Mouse (Mus musculus) hindbrain, embryonic 10.5 days (tissue): ENCODE measurements around the gene Nkain2. TPM values are rescaled to one million over a fixed set of nuclear protein-coding genes. Genes with fewer than 3 reads are reported as not detected.
"Not testable (repeated sequence)": the region's sequence is repeated elsewhere in the genome, so short reads cannot be mapped to it uniquely, and the experiment has no call there.

Experiments used
- DNase-seq: peaks from one replicate; pipeline ENCODE4 v3.0.0-alpha.2; 2017; ENCODE audit warnings: low spot score
- H3K27ac ChIP-seq: fragments of 300-500 bp; sonication (generic); 2 replicates; pipeline ENCODE4 v1.5.1; 2016; ENCODE audit warnings: mild to moderate bottlenecking, moderate library complexity
- H3K27me3 ChIP-seq: fragments of 300-500 bp; sonication (generic); 2 replicates; pipeline ENCODE4 v1.6.1; 2016; ENCODE audit warnings: mild to moderate bottlenecking; ENCODE audit not compliant: poor library complexity, insufficient read depth, severe bottlenecking
- H3K36me3 ChIP-seq: fragments of 300-500 bp; sonication (generic); 2 replicates; pipeline ENCODE4 v1.6.1; 2016; ENCODE audit warnings: mild to moderate bottlenecking, moderate library complexity
- H3K4me1 ChIP-seq: fragments of 300-500 bp; sonication (generic); replicated peaks from 2 replicates; pipeline ENCODE4 v1.6.1; 2016; ENCODE audit warnings: mild to moderate bottlenecking
- H3K4me3 ChIP-seq: fragments of 300-500 bp; sonication (generic); 2 replicates; pipeline ENCODE4 v1.5.1; 2016; ENCODE audit warnings: mild to moderate bottlenecking, moderate library complexity
- H3K9me3 ChIP-seq: fragments of 300-500 bp; sonication (generic); 2 replicates; pipeline ENCODE4 v1.6.1; 2016; ENCODE audit warnings: mild to moderate bottlenecking, moderate library complexity
- WGBS: fragments of 180-500 bp; shearing (Covaris S2); methylation state at CpG from one replicate; pipeline ENCODE4 v1.1.7; 2016; 5-methylcytosine and 5-hydroxymethylcytosine counted together
- polyA plus RNA-seq: library from polyadenylated mRNA; unstranded; fragments of >200 nt; fragmentation: Nextera tagmentation; extraction: Ambion mirVana; gene quantifications from 2 replicates; pipeline ENCODE4 v1.2.1, GENCODE M21; 2016

Gene Nkain2
- polyA plus RNA-seq, 1 experiment from 2014 or later, result 0.65 TPM

DNA sequence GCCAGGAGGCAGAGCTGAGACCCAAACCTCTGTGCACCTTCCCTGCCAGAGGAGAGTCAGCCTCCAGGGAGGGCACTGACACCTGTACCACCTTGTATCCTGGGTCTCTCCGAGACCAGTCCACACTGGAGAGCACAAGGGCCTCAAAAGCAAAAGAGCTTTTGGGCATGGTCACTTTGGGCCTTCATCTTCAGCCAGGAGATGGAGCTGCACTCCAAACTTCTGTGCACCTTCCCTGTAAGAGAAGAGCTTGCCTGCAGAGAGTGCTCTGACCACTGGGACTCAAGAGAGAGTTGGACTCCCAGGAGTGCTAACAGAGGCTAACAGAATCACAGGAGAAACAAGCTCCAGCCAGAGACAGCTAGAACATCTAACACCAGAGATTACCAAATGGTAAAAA lies 183.7 kb downstream of the Nkain2 start:
- H3K4me3 ChIP-seq, H3K27me3 ChIP-seq, H3K27ac ChIP-seq, H3K4me1 ChIP-seq, H3K36me3 ChIP-seq, DNase-seq, H3K9me3 ChIP-seq: not testable (repeated sequence)
- 88% methylated on average over 1 of the region's 1 CpGs for WGBS

DNA sequence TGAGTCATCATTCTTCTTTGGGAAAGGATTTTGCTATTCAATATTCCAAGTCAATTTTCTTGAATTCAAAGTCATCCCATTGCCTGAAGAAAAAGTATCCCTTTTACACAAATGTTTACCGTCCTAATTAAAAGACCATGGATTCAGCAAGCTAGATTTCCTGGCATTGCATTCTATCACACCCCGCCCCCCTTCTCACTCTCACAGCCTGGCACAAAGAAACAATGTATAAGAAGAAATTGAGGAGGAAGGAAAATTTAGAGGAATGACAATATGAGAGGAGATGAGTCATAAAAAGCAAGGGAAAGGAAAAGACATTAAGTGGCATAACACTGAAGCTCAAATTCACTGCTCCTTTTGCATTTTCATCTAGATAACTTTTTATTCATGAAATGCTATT lies 193.6 kb downstream of the Nkain2 start:
- Histone ChIP-seq H3K9me3 (no peaks in the 10 kb centered on the region), H3K27me3 (no peaks in the 10 kb centered on the region), H3K4me1 (no peaks in the 10 kb centered on the region), H3K36me3 (no peaks in the 10 kb centered on the region), H3K27ac (no peak overlapping the region), H3K4me3 (no peak overlapping the region)
- WGBS, result 89% methylated on average over 2 of the region's 2 CpGs
- no peak for DNase-seq

DNA sequence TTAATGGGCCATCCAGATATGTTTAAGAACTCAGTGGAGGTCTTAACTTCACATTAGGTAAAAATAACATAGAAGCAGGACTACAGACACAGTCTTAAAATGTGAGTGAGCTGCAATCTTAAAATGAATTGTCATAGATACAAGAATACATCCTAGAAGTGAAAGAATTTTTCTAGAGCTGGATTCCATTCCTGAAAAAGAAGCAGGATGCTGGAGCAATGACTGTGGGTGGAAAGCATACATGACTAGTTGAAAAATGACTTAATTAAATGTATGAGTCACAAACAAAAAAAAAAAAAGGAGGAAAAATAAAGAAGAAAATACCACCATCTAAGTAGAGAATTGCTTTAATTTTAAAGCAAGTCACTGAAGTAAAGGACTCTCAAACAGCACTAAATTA lies 205.7 kb downstream of the Nkain2 start:
- Histone ChIP-seq H3K36me3 (no peaks in the 10 kb centered on the region), H3K27ac (no peak overlapping the region)

DNA sequence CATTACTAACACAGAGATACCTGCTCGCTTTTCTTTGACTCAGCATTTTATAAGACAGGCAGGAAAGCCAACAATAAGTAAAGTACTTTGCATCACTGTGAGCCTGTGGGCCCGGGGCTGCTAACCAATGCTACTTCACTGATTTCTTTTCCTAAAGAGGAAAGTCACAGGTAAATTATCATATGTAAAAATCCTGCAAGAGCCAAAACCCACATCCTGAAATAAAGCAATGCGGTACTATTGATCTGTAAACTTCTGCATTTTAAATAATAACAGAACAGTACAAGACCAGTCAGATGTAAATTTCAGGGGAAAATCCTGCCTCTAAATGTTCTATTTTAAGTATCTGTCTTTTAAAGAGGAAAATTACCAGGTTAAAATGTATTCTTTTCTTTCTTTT lies 250.0 kb downstream of the Nkain2 start:
- no peak overlapping the region for H3K27ac ChIP-seq
- H3K36me3 ChIP-seq, result no peaks in the 10 kb centered on the region
- no peak for DNase-seq
- no peaks in the 10 kb centered on the region for H3K27me3 ChIP-seq
- H3K9me3 ChIP-seq, result no peaks in the 10 kb centered on the region
- no peaks in the 10 kb centered on the region for H3K4me1 ChIP-seq
- 67% methylated on average over 3 of the region's 3 CpGs for whole genome bisulfite sequencing
- H3K4me3 ChIP-seq, result no peak overlapping the region

More for the DNA sequence above, 205.7 kb downstream of the Nkain2 start:
- Histone ChIP-seq H3K4me3 (no peak overlapping the region), H3K4me1 (no peaks in the 10 kb centered on the region), H3K9me3 (no peaks in the 10 kb centered on the region), H3K27me3 (no peaks in the 10 kb centered on the region)
- DNase-seq, result no peak

DNA sequence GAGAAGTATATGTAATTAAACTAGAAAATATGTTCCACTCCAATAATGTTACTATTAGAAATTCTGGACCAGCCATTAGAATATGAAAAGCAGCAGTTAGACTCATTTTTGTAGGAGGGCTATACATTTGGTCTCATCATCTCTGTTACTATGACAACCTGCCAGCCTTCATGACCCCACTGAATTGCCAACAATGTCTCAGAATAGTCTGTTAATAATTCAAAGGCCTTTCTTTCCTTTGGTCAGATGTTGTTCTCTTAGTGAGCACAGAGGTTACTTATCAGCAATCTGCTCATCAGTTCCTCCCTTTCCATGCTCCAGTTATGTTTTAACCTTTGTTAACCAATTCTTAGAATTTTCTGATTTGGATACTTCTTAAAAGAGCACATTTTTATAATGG lies 251.1 kb downstream of the Nkain2 start:
- no peak overlapping the region for H3K27ac ChIP-seq
- H3K36me3 ChIP-seq, result no peaks in the 10 kb centered on the region
- DNase-seq, result no peak
- H3K27me3 ChIP-seq, result no peaks in the 10 kb centered on the region
- no peaks in the 10 kb centered on the region for H3K4me1 ChIP-seq
- H3K4me3 ChIP-seq, result no peak overlapping the region
- no peaks in the 10 kb centered on the region for H3K9me3 ChIP-seq

DNA sequence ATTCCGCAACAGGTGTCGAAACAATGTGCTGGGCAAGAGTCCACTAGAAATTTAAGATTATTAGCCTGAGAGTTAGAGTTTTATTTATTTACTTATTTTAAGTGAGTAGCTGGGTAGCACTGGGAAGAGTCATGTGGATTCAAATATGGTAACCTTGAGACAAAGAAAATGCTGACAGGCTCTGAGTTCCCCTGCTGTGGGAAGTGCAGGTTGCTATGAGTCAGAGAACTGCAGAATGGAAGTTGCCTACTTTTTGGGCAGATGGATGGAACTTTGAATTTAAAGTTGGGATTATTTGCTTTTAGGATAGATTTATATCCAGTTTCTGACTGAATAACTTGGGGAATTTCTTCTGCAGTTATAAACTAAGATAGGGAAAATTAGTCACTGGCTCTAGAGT lies 259.2 kb downstream of the Nkain2 start:
- DNase-seq, result no peak
- Histone ChIP-seq H3K27me3 (no peaks in the 10 kb centered on the region), H3K9me3 (no peaks in the 10 kb centered on the region), H3K36me3 (no peaks in the 10 kb centered on the region), H3K27ac (no peak overlapping the region), H3K4me3 (no peak overlapping the region), H3K4me1 (no peaks in the 10 kb centered on the region)
- WGBS, result 96% methylated on average over 2 of the region's 2 CpGs

DNA sequence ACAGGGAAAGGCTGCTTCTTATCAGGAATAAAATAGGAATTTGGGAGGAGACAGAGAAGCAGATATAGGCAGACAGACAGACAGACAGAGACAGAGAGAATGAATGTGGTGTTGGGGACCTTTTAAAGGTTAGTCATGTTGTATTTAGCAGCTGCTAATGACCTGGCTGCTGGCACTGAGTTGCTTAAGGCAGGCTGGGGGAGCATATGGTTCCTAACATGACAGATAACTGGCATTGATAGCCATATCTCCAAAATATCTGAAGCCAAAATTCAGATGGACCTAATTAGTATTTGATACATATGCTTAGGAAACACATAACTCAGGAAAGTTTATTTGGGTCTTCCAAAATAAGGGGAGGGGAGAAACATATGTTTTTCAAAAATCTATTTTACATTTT lies 285.8 kb downstream of the Nkain2 start:
- Histone ChIP-seq H3K27me3 (no peaks in the 10 kb centered on the region), H3K4me1 (no peaks in the 10 kb centered on the region), H3K4me3 (no peak overlapping the region), H3K9me3 (no peaks in the 10 kb centered on the region), H3K36me3 (no peaks in the 10 kb centered on the region), H3K27ac (no peak overlapping the region)
- DNase-seq, result no peak

DNA sequence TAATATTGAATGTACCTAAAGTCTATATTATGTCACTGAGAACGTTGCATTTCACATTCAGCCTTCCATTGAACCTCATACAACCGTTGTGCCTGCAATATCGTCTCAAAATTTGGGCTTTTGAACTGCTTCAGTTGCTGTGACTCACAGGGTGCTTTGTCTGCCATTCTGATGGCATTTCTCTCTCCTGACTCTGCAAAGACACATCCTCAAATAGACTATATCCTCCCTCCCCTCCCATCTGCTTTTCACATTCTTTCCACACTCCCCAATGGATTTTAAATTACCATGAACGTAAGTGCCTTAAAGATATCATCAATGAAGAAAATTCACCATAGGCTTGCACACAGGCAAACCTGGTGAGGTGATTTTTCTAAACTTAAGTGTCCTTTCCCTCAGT lies 287.5 kb downstream of the Nkain2 start:
- Histone ChIP-seq H3K4me3 (no peak overlapping the region), H3K9me3 (no peaks in the 10 kb centered on the region), H3K4me1 (no peaks in the 10 kb centered on the region), H3K27me3 (no peaks in the 10 kb centered on the region), H3K36me3 (no peaks in the 10 kb centered on the region), H3K27ac (no peak overlapping the region)
- 76% methylated on average over 4 of the region's 4 CpGs for WGBS
- DNase-seq, result no peak

DNA sequence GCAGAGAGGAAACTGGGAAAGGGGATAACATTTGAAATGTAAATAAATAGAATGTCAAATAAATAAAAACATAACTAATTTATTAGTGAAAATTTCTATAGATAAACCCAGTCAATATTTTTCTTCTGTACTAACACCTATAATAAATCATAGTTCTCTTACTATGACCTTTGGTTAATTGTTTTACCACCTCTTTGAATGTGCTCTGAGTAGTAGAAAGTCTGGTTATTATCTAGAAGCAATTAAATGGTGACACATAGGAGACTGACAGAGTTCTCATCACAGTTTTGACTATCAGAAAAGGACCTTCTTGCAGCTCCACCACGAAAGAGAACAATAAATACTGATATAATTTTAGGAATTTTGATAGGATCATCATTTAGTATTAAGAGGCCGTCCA lies 295.3 kb downstream of the Nkain2 start:
- 85% methylated on average over 2 of the region's 2 CpGs for WGBS

DNA sequence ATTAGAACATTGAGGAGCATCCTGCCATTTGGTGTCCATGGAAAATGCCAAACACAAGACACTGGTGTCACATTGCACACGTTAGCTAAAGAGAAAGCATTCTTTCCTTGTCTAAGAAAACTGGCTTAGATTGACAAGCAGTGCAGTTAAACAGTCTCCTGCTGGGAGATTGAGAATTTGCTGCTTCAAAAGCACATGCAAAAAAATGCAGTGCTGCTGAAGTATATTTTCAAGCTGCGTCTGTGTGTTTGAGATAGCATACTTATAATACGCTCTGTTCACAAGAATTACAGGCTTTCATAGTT lies 313.0 kb downstream of the Nkain2 start:
- Histone ChIP-seq H3K4me1 (0 out of 2 replicates have a peak, but pooled peaks cover 4% of the 10 kb centered on the region), H3K9me3 (peaks cover 10% of the 10 kb centered on the region; the same call in 1 of the 2 replicates), H3K36me3 (no peaks in the 10 kb centered on the region), H3K27me3 (no peaks in the 10 kb centered on the region), H3K27ac (no peak overlapping the region), H3K4me3 (no peak overlapping the region)
- 24% methylated on average over 3 of the region's 3 CpGs for WGBS
- DNase-seq, result peak; percentile 18

More for the DNA sequence above, 295.3 kb downstream of the Nkain2 start:
- DNase-seq, result no peak
- Histone ChIP-seq H3K27me3 (no peaks in the 10 kb centered on the region), H3K4me3 (no peak overlapping the region), H3K4me1 (no peaks in the 10 kb centered on the region), H3K9me3 (no peaks in the 10 kb centered on the region), H3K36me3 (no peaks in the 10 kb centered on the region), H3K27ac (no peak overlapping the region)

DNA sequence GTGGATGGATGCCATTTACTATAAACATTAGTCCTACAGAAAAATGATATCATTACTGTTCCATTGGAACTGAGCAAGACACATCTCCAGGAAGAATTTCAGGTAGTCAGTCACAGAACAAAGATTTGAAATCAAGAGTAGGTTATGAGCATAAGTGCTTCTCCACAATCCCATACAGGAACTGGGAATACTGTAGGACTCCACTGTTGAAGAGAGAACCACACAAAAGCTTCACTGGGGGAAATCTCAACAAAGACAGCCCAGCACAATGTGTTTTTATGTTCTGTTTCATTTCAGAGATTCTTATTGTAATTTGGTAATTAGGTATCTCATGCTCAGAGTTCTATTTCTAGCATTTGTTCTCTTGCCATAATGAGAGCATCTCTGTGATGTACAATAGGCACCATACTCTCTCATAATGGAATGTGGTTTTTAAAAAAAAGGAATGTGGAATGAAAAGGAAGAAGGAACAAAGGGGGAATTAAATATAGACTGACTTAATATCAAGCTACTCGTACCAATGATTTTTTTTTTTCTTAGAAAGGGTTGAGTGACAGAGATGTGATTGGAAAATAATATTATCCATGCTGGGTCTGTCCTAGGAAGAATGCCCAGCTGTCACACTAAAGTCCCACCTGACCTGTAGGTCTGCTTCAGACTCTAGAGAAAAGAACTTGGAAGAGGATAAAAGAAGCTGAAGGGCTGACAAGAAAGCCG lies 313.5 kb downstream of the Nkain2 start:
- no peak overlapping the region for H3K4me3 ChIP-seq
- no peak overlapping the region for H3K27ac ChIP-seq
- 0 out of 2 replicates have a peak, but pooled peaks cover 4% of the 10 kb centered on the region for H3K4me1 ChIP-seq
- peaks cover 10% of the 10 kb centered on the region; the same call in 1 of the 2 replicates for H3K9me3 ChIP-seq
- DNase-seq, result no peak
- no peaks in the 10 kb centered on the region for H3K36me3 ChIP-seq
- WGBS, result 23% methylated on average over 2 of the region's 2 CpGs
- H3K27me3 ChIP-seq, result no peaks in the 10 kb centered on the region

DNA sequence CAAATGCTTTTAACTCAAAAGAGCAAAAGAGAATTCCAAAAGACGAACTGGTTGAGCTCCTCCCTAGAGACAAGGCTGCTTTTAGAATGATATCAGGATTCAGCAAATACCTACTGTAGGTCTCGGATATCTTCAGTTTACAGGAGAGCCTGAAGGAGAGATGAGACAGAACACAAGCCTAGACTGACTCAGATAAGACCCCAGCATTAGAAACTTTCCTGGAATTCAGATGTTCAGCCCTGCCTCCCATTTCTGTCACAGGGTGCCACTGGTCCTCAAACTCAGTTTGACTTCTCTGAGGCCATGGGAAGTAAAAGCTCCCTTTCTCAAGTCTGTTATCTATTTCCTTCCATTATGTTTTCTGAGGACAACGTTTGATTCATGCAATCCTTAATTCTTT lies 332.6 kb downstream of the Nkain2 start:
- 77% methylated on average over 3 of the region's 3 CpGs for WGBS

DNA sequence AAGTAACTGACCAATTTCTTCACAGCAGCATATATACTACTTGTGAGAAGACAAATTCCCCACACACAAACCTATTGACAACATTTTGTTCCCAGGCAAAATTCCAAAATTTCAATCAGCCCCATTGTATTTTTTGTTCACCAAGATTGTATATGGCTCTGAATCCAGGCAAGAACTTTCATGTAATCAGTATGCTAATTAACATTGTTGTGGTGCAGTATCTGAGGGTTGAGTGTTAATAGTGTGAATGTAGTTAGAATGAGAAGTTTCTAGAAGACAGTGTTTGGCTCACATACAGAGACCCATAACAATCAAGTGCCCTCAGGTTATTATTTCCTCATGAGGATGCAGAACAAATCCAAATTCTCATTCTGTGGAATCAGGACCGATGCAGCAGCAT lies 354.2 kb downstream of the Nkain2 start:
- Histone ChIP-seq H3K4me3 (no peak overlapping the region), H3K4me1 (no peaks in the 10 kb centered on the region), H3K27ac (no peak overlapping the region), H3K27me3 (no peaks in the 10 kb centered on the region), H3K36me3 (no peaks in the 10 kb centered on the region), H3K9me3 (no peaks in the 10 kb centered on the region)
- 90% methylated on average over 1 of the region's 1 CpGs for WGBS
- no peak for DNase-seq

More for the DNA sequence above, 332.6 kb downstream of the Nkain2 start:
- Histone ChIP-seq H3K9me3 (no peaks in the 10 kb centered on the region), H3K4me1 (no peaks in the 10 kb centered on the region), H3K27ac (no peak overlapping the region), H3K4me3 (no peak overlapping the region), H3K36me3 (no peaks in the 10 kb centered on the region), H3K27me3 (no peaks in the 10 kb centered on the region)
- DNase-seq, result no peak

DNA sequence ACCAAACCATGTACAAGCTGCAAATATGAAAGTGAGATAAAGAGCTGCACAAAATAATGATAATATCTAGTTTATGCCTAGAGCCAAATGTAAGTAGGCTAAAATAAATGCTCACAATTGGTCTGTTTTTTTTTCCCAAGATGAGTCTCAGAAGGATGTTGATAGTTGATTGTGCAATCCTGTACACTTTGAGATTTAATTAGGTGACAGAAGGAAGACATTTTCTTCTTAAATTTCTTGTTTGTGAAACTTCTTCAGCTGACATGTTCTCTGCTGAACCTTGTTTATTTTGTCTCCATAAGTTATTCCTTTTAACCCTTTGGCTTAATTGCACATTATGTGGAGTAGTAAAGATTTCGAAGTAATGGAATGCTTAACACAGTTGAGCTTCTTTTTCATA lies 379.4 kb downstream of the Nkain2 start:
- WGBS, result 94% methylated on average over 1 of the region's 1 CpGs
- Histone ChIP-seq H3K4me1 (no peaks in the 10 kb centered on the region), H3K4me3 (no peak overlapping the region), H3K36me3 (no peaks in the 10 kb centered on the region), H3K27ac (no peak overlapping the region), H3K9me3 (no peaks in the 10 kb centered on the region), H3K27me3 (no peaks in the 10 kb centered on the region)
- DNase-seq, result no peak
